Mouse (Mus musculus) layer of hippocampus, adult 11-12 months (tissue): Measurements from ENCODE around the gene Il21r.

Experiments
- DNase-seq: peaks from one replicate; pipeline ENCODE4 v3.0.0; 2022; ENCODE audit warnings: low spot score

Gene Il21r

GRCm38 (mm10) chr7:125601821-125602448 lies 1.3 kb upstream of the Il21r start:
- DNase-seq: no peak

- DNase-seq: no peak
Measured at GRCm38 (mm10) chr7:125604362-125605319, 1.4 kb downstream of the Il21r start.

- DNase-seq: no peak
Measured at GRCm38 (mm10) chr7:125605725-125606139, 2.5 kb downstream of the Il21r start.

GRCm38 (mm10) chr7:125606265-125607164 lies 3.3 kb downstream of the Il21r start:
- no peak for DNase-seq

- no peak for DNase-seq
Measured at GRCm38 (mm10) chr7:125607384-125608182, 4.4 kb downstream of the Il21r start.

- DNase-seq: no peak
Measured at GRCm38 (mm10) chr7:125608183-125608688, 5.0 kb downstream of the Il21r start.

- no peak for DNase-seq
Measured at GRCm38 (mm10) chr7:125613579-125613978, 10.3 kb downstream of the Il21r start.

- DNase-seq: no peak
Measured at GRCm38 (mm10) chr7:125615453-125615852, 12.2 kb downstream of the Il21r start.

GRCm38 (mm10) chr7:125618016-125618415 lies 14.8 kb downstream of the Il21r start:
- DNase-seq: no peak

GRCm38 (mm10) chr7:125620077-125620476 lies 16.8 kb downstream of the Il21r start:
- DNase-seq: no peak

GRCm38 (mm10) chr7:125622741-125623685 lies 19.8 kb downstream of the Il21r start:
- DNase-seq: no peak

- DNase-seq: no peak
Measured at GRCm38 (mm10) chr7:125625219-125625618, 22.0 kb downstream of the Il21r start.

GRCm38 (mm10) chr7:125625829-125626228 lies 22.6 kb downstream of the Il21r start:
- DNase-seq: no peak

- no peak for DNase-seq
Measured at GRCm38 (mm10) chr7:125630317-125630716, 27.1 kb downstream of the Il21r start.

- no peak for DNase-seq
Measured at GRCm38 (mm10) chr7:125630989-125631388, 27.8 kb downstream of the Il21r start.

- no peak for DNase-seq
Measured at GRCm38 (mm10) chr7:125637220-125638140, 34.3 kb downstream of the Il21r start.

GRCm38 (mm10) chr7:125638376-125638775 lies 35.1 kb downstream of the Il21r start:
- DNase-seq: no peak

GRCm38 (mm10) chr7:125638870-125639386 lies 35.7 kb downstream of the Il21r start:
- peak; percentile 66 for DNase-seq

- no peak for DNase-seq
Measured at GRCm38 (mm10) chr7:125643880-125644279, 40.7 kb downstream of the Il21r start.
